Mouse (Mus musculus) mouse trophoblast stem cell (cell line): ENCODE results near the gene Vmn1r78.
"Not testable (repeated sequence)": the region's sequence is repeated elsewhere in the genome, so short reads cannot be mapped to it uniquely, and the experiment has no call there.

Experiments used
- in situ Hi-C, 2 experiments: fragments of 300-500 bp; cut with MseI, MboI; formaldehyde crosslinking; loops; 2 replicates in 1 of 2; 3 replicates in 1 of 2; pipeline ENCODE4 v1.15.1; 2025

Vmn1r78 gene

DNA sequence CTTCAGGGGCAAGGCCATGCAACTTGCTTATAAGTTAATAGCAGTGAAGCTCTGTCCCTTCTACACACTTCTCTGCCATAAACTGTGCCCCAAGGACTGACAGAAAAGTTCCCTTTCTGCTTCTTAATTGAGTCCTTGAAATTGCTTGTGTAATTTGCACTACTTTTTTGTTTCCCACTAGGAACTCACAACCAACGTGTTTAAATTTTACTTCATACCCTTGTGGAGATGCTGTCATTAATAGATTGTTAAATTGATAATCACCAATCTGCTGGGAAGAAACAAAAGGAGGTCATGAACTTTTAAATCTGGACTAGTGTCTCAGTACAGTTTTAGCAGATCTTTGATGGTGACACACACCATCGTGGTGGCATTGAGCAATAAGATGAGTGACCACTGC lies at the start of gene Vmn1r78:
TSS of gene Vmn1r78 (plus strand) at position 301 of the 400 bp plus-strand sequence.
- in situ Hi-C loops = no loop called here

DNA sequence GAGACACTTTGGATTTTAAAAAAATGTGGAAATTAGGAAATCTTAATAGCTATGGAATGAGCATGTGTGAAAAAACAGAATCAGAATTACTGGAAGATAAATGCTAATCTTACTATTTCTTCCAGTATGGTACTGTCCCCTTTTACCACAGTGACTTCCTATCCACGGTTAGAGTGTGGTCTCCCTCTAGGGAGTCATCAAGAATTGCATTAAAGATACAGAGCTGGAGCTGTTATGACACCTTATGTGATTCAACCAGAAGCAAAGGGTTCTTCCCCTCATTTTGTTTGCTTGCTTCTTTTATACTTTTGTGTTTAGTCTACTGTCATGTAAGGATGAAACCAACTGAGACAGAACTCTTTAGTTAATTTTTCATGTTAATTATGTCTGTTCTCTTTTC lies 6.4 kb downstream of the Vmn1r78 start:
- in situ Hi-C loops = not testable (repeated sequence)

DNA sequence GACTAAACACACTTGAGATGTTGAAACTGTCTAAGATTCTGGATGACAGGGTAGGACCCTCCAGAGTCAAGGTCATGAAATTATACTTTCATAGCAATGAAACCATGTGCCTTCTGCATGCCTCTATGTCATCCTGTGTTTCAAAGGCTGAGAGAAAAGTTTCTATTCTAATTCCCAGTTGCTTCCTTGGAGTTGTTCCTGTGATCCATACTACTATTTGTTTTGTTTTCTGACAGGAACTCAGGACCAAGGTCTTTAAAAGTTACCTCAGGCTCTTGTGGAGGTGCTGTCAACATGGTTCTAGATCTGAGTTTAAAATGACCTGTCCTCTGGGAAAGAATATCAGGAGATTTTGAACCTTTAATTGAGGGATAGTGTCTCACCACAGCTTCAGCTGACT lies 20.9 kb downstream of the Vmn1r78 start, which contains the start of gene Vmn1r79:
TSS of gene Vmn1r79 (plus strand) at position 301 of the 400 bp plus-strand sequence.
- in situ Hi-C loops = not testable (repeated sequence)

DNA sequence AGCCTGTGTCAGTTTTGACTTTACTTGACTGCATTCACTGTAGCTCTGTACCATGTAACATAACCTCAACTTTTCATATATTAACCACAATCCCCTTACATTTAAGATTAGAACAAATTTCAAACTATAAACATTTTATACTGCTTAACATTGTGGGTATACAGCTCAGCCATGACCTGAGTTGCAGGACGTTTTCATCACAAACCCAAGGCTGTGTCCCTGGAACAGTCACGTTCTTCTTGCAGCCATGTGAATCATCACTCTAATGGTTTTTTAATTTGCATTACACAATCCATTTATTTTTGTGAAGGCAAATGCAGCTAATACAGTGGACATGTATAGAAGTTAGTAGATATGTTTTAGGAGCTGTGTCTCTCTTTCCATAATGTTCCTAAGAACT lies 22.9 kb downstream of the Vmn1r78 start:
- in situ Hi-C loops = not testable (repeated sequence)

DNA sequence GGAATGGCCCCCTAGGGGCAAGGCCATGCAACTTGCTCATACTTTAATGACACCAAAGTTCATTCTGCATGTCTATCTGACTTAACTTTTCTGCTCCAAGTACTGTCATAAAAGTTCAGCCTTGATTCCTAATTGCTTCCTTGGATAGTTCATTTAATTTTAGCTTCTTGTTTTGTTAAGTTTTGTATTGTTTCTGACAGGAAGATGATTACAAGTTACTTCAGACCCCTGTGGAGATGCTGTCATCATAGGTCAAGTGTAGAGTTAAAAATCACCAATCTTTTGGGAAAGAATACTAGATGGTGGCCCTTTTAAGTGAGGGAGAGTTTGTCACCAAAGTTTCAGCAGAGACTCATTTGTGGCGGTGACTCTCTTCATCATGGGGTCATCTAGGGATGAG lies 38.9 kb downstream of the Vmn1r78 start, which contains the start of gene Vmn1r80:
TSS of gene Vmn1r80 (plus strand) at position 301 of the 400 bp plus-strand sequence.
- in situ Hi-C loops = no loop called here

DNA sequence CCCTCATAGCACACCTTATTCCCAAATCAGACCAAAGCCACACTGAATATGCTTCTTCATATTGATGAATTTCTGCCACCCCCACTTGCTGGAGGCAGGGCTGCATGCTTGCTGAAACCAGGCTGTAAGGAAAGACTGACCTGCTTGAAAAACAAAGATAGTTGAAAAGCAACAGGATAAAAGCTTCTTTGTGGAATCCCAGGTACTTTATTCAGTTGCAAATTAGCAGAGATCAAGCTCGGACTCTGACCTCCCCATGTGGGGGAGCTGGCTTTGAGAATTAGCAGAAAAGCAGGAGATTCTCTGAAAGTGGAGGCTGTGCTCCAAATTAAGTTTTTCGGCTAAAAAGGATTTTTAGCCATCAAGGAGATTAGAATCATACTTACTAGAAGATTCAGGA lies 54.1 kb downstream of the Vmn1r78 start:
- in situ Hi-C loops = no loop called here
